Mouse (Mus musculus) splenic B cell, adult 2 months (primary cell): ENCODE results near the gene Hist1h3f.

ENCODE experiments used
- DNase-seq: peaks from one replicate; pipeline ENCODE4 v3.0.0-alpha.2; 2011; ENCODE audit warnings: low read depth, low spot score
- H3K27me3 ChIP-seq: 2 replicates; pipeline ENCODE4 v1.6.1; 2012; ENCODE audit warnings: mild to moderate bottlenecking, low read length, moderate library complexity, mixed read lengths; ENCODE audit not compliant: control insufficient read depth, poor library complexity, insufficient read depth, severe bottlenecking
- H3K36me3 ChIP-seq: 2 replicates; pipeline ENCODE4 v1.6.1; 2012; ENCODE audit warnings: mild to moderate bottlenecking, low read length, moderate library complexity, mixed read lengths; ENCODE audit not compliant: control insufficient read depth, poor library complexity, insufficient read depth, severe bottlenecking

The Hist1h3f gene

DNA sequence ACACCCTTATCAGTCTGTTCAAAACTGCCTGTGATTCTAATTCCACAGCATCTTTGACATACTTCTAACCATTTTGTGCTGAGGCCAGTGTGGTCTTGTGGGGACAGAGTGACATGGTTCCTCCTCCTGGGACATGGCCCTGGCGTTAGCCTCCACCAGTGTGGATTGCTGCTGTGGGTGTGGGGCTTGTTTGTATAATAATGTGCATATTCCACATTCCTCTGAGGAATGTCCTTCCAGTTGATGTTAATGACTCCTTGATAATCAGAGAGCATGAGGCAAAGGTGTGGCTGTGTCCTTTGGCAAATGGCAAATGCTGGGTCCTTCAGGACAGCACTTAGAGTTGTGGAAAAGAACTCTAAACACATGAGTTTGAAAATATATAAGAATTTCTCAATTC is 30.3 kb upstream of the Hist1h3f start:
- H3K27me3 ChIP-seq = no peaks in the 10 kb centered on the region
- H3K36me3 ChIP-seq = no peaks in the 10 kb centered on the region
- DNase-seq = no peak

- Histone ChIP-seq H3K36me3 (no peaks in the 10 kb centered on the region), H3K27me3 (no peaks in the 10 kb centered on the region)
- DNase-seq = no peak
Measured at GRCm38 (mm10) chr13:23515281-23515680, 28.6 kb upstream of the Hist1h3f start.

- DNase-seq = no peak
- Histone ChIP-seq H3K36me3 (no peaks in the 10 kb centered on the region), H3K27me3 (no peaks in the 10 kb centered on the region)
Measured at GRCm38 (mm10) chr13:23515826-23516620, 27.8 kb upstream of the Hist1h3f start.

GRCm38 (mm10) chr13:23516822-23517602 is 26.8 kb upstream of the Hist1h3f start:
- H3K36me3 ChIP-seq = no peaks in the 10 kb centered on the region
- peak; percentile 90 for DNase-seq

GRCm38 (mm10) chr13:23517603-23518294 is 26.1 kb upstream of the Hist1h3f start:
- Histone ChIP-seq H3K36me3 (no peaks in the 10 kb centered on the region), H3K27me3 (no peaks in the 10 kb centered on the region)
- DNase-seq = peak; percentile 88

More at GRCm38 (mm10) chr13:23516822-23517602, 26.8 kb upstream of the Hist1h3f start:
- no peaks in the 10 kb centered on the region for H3K27me3 ChIP-seq

DNA sequence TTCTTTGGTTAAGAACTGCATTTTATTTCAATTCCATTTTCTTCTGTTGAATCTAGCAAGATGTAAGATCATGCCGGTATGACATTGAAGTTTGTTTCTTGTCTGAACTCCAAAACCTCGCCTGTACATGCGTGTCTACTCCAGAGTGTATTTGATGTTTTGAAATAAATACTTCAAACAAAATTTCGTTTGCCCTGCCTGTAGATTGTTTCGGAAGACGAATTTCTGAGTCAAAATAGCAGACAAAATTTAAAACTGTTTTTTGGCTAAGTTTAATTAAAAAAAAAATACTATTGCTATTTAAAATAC is 25.6 kb upstream of the Hist1h3f start:
- no peaks in the 10 kb centered on the region for H3K36me3 ChIP-seq
- DNase-seq = no peak
- H3K27me3 ChIP-seq = no peaks in the 10 kb centered on the region

- peak; percentile 91 for DNase-seq
- Histone ChIP-seq H3K36me3 (no peaks in the 10 kb centered on the region), H3K27me3 (no peaks in the 10 kb centered on the region)
Measured at GRCm38 (mm10) chr13:23518885-23519284, 25.0 kb upstream of the Hist1h3f start.

- DNase-seq = peak; percentile 85
- no peaks in the 10 kb centered on the region for H3K36me3 ChIP-seq
- H3K27me3 ChIP-seq = no peaks in the 10 kb centered on the region
Measured at GRCm38 (mm10) chr13:23519416-23519815, 24.4 kb upstream of the Hist1h3f start.

- H3K36me3 ChIP-seq = no peaks in the 10 kb centered on the region
- no peaks in the 10 kb centered on the region for H3K27me3 ChIP-seq
- DNase-seq = peak; percentile 83
Measured at GRCm38 (mm10) chr13:23521703-23522102, 22.1 kb upstream of the Hist1h3f start.

DNA sequence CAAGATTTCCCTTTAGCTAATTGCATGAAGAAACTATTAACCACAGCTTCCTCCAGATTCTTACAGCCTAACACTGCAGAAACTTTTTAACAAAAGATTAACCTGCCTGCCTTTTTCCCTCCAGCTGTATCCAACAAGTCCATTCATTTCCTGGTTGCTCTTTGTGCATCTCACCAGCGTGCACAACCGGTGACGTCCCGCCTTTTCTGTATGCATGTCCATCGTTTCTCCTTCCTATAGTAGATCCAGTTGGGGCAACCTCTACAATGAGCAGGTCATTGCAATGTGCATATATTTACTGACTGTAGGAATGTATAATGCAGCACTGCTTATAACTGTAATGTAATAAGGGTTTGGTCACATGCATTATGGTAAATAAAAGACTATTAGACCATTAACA is 19.9 kb upstream of the Hist1h3f start:
- Histone ChIP-seq H3K27me3 (no peaks in the 10 kb centered on the region), H3K36me3 (no peaks in the 10 kb centered on the region)
- DNase-seq = no peak

DNA sequence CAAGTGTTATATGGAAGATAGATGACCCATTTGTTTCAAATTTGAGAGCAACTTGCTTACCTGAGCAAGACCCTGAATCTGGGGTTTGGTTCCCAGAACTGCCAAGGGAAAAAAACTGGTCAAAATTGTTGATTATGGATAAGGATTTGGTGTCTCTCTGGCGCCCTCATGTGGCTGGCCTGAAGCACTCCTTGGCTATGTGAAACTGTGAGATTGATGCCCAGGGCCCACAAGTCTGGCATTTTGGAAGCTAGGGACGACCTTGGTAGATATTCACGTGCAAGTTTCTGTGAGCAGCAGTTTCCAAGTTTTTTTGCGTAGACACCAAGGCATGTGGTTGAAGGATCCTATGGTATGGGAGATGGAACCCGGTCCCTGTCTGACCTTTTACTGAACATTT is 19.2 kb upstream of the Hist1h3f start:
- peak; percentile 88 for DNase-seq
- no peaks in the 10 kb centered on the region for H3K36me3 ChIP-seq
- H3K27me3 ChIP-seq = no peaks in the 10 kb centered on the region

- Histone ChIP-seq H3K36me3 (no peaks in the 10 kb centered on the region), H3K27me3 (no peaks in the 10 kb centered on the region)
- no peak for DNase-seq
Measured at GRCm38 (mm10) chr13:23525901-23526300, 18.0 kb upstream of the Hist1h3f start.

- Histone ChIP-seq H3K27me3 (no peaks in the 10 kb centered on the region), H3K36me3 (no peaks in the 10 kb centered on the region)
- peak; percentile 95 for DNase-seq
Measured at GRCm38 (mm10) chr13:23526312-23526711, 17.5 kb upstream of the Hist1h3f start.

DNA sequence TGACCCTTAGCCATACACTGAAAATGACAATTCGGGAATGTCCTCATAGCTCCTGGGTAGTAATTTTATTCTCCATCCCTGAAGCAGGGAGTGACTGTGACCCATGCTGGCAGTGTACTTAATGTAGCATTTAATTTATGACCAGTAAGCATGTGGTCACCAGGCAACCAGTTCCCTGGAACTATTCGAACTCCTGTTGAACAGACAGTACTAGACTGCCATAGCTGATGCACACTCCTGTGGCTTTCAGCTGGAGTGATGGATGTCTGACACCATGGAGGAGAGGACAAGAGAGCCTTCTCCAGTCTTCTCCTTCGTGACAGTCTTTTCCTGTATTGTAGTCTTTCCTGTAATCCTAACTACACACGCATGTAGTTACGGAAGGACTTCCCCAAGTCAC is 14.8 kb upstream of the Hist1h3f start:
- Histone ChIP-seq H3K27me3 (no peaks in the 10 kb centered on the region), H3K36me3 (no peaks in the 10 kb centered on the region)
- DNase-seq = no peak
